Mouse (Mus musculus) liver, postnatal 0 days (tissue): ENCODE results near the gene Mark2. TPM values are rescaled to one million over a fixed set of nuclear protein-coding genes. Genes with fewer than 3 reads are reported as not detected.

Source experiments
- ATAC-seq: fragments of 200-750 bp; cut with Nextera tagmentation; 2 replicates; pipeline ENCODE4 v1.8.0; 2017; ENCODE audit warnings: mild to moderate bottlenecking, moderate library complexity
- DNase-seq: peaks from one replicate; pipeline ENCODE4 v3.0.0-alpha.2; 2016
- H3K27ac ChIP-seq: fragments of 300-500 bp; sonication (generic); 2 replicates; pipeline ENCODE4 v1.5.1; 2014; ENCODE audit warnings: antibody characterized with exemption, moderate library complexity, mild to moderate bottlenecking, low read depth
- H3K27me3 ChIP-seq: fragments of 300-500 bp; sonication (generic); 2 replicates; pipeline ENCODE4 v1.6.1; 2014; ENCODE audit warnings: low read length, control low read depth, mixed read lengths; ENCODE audit not compliant: insufficient read depth
- H3K36me3 ChIP-seq: fragments of 300-500 bp; sonication (generic); replicated peaks from 2 replicates; pipeline ENCODE4 v1.6.1; 2014; ENCODE audit warnings: mild to moderate bottlenecking, control low read depth, low read length, moderate library complexity, mixed read lengths; ENCODE audit not compliant: insufficient read depth
- H3K4me1 ChIP-seq: fragments of 300-500 bp; sonication (generic); 2 replicates; pipeline ENCODE4 v1.6.1; 2014; ENCODE audit warnings: antibody characterized with exemption, mild to moderate bottlenecking, control low read depth; ENCODE audit not compliant: insufficient read depth
- H3K4me2 ChIP-seq: fragments of 300-500 bp; sonication (generic); 2 replicates; pipeline ENCODE4 v1.6.1; 2014; ENCODE audit warnings: low read depth, mild to moderate bottlenecking, low read length, moderate library complexity, mixed read lengths
- H3K4me3 ChIP-seq: fragments of 300-500 bp; sonication (generic); 2 replicates; pipeline ENCODE4 v1.5.1; 2014; ENCODE audit warnings: low read depth, low read length
- H3K9ac ChIP-seq: fragments of 300-500 bp; sonication (generic); replicated peaks from 2 replicates; pipeline ENCODE4 v1.6.1; 2014; ENCODE audit warnings: mild to moderate bottlenecking, moderate library complexity
- H3K9me3 ChIP-seq: fragments of 300-500 bp; sonication (generic); 2 replicates; pipeline ENCODE4 v1.6.1; 2016; ENCODE audit warnings: mild to moderate bottlenecking, control low read depth, low read length, mixed read lengths
- CTCF ChIP-seq: sonication (generic); IDR thresholded peaks from 2 replicates; pipeline ENCODE4 v1.5.1; 2016; ENCODE audit warnings: antibody characterized with exemption, low read depth
- EP300 ChIP-seq: IDR thresholded peaks from 2 replicates; pipeline ENCODE4 v1.6.1; 2016; ENCODE audit warnings: antibody characterized with exemption, low read depth, mild to moderate bottlenecking
- WGBS: fragments of 180-500 bp; shearing (Covaris S2); extraction: QIAGEN DNeasy Blood & Tissue Kit; methylation state at CpG from one replicate; pipeline ENCODE4 v1.1.7; 2014; ENCODE audit not compliant: insufficient replicate concordance; 5-methylcytosine and 5-hydroxymethylcytosine counted together
- polyA plus RNA-seq: library from polyadenylated mRNA; unstranded; fragments of >200 nt; fragmentation: Nextera tagmentation; extraction: Ambion mirVana; gene quantifications from 2 replicates; pipeline ENCODE4 v1.2.1, GENCODE M21; 2015

Mark2 gene
- polyA plus RNA-seq, 1 experiment from 2014 or later = 11.9 TPM

GRCm38 (mm10) chr19:7286563-7287315 lies 54.9 kb downstream of the Mark2 start:
- Histone ChIP-seq H3K9me3 (no peaks in the 10 kb centered on the region), H3K9ac (no peak overlapping the region), H3K27me3 (no peaks in the 10 kb centered on the region), H3K4me2 (no peak overlapping the region), H3K4me3 (no peak overlapping the region), H3K27ac (no peak overlapping the region), H3K36me3 (peaks cover 65% of the 10 kb centered on the region), H3K4me1 (no peaks in the 10 kb centered on the region)
- no peak for ATAC-seq
- WGBS = 82% methylated on average over 12 of the region's 12 CpGs
- no peak for TF ChIP-seq CTCF
- TF ChIP-seq EP300 = no peak
- DNase-seq = no peak

- ATAC-seq (no peak), DNase-seq (no peak)
- H3K4me3 ChIP-seq = no peak overlapping the region
- no peaks in the 10 kb centered on the region for H3K4me1 ChIP-seq
- no peak overlapping the region for H3K4me2 ChIP-seq
- WGBS = 88% methylated on average over 18 of the region's 18 CpGs
- no peaks in the 10 kb centered on the region for H3K9me3 ChIP-seq
- H3K36me3 ChIP-seq = peaks cover 82% of the 10 kb centered on the region
- no peak overlapping the region for H3K27ac ChIP-seq
- TF ChIP-seq CTCF (no peak), EP300 (no peak)
- no peak overlapping the region for H3K9ac ChIP-seq
- H3K27me3 ChIP-seq = no peaks in the 10 kb centered on the region
These were observed 60.9 kb downstream of the Mark2 start for GRCm38 (mm10) chr19:7280557-7281330.

GRCm38 (mm10) chr19:7279114-7279513 lies 62.5 kb downstream of the Mark2 start:
- H3K4me2 ChIP-seq = no peak overlapping the region
- no peak overlapping the region for H3K9ac ChIP-seq
- WGBS = 56% methylated on average over 6 of the region's 6 CpGs
- peaks cover 69% of the 10 kb centered on the region for H3K36me3 ChIP-seq
- peak; percentile 19; the same call in 1 of the 2 replicates for ATAC-seq
- no peaks in the 10 kb centered on the region for H3K4me1 ChIP-seq
- no peak overlapping the region for H3K4me3 ChIP-seq
- H3K9me3 ChIP-seq = no peaks in the 10 kb centered on the region
- H3K27ac ChIP-seq = no peak overlapping the region
- H3K27me3 ChIP-seq = no peaks in the 10 kb centered on the region
- TF ChIP-seq CTCF = peak; percentile 67
- no peak for TF ChIP-seq EP300
- no peak for DNase-seq

GRCm38 (mm10) chr19:7278200-7278906 lies 63.3 kb downstream of the Mark2 start:
- DNase-seq (no peak), ATAC-seq (no peak)
- no peak overlapping the region for H3K4me2 ChIP-seq
- no peak for TF ChIP-seq CTCF
- no peak for TF ChIP-seq EP300
- H3K36me3 ChIP-seq = peaks cover 62% of the 10 kb centered on the region
- no peak overlapping the region for H3K4me3 ChIP-seq
- no peak overlapping the region for H3K27ac ChIP-seq
- H3K4me1 ChIP-seq = no peaks in the 10 kb centered on the region
- 83% methylated on average over 6 of the region's 6 CpGs for WGBS
- no peaks in the 10 kb centered on the region for H3K9me3 ChIP-seq
- H3K27me3 ChIP-seq = no peaks in the 10 kb centered on the region
- no peak overlapping the region for H3K9ac ChIP-seq

GRCm38 (mm10) chr19:7276796-7277195 lies 64.9 kb downstream of the Mark2 start:
- TF ChIP-seq EP300 = no peak
- no peak for TF ChIP-seq CTCF
- H3K9ac ChIP-seq = no peak overlapping the region

More at GRCm38 (mm10) chr19:7276796-7277195, 64.9 kb downstream of the Mark2 start:
- Histone ChIP-seq H3K27me3 (no peaks in the 10 kb centered on the region), H3K27ac (no peak overlapping the region), H3K9me3 (no peaks in the 10 kb centered on the region), H3K4me2 (no peak overlapping the region), H3K4me3 (no peak overlapping the region), H3K36me3 (peaks cover 46% of the 10 kb centered on the region), H3K4me1 (no peaks in the 10 kb centered on the region)
- DNase-seq (no peak), ATAC-seq (no peak)
- 91% methylated on average over 7 of the region's 7 CpGs for WGBS
